Mouse (Mus musculus) embryonic facial prominence, embryonic 11.5 days (tissue): ENCODE data around the gene Gm2174. TPM values are rescaled to one million over a fixed set of nuclear protein-coding genes. Genes with fewer than 3 reads are reported as not detected.
A peak's percentile ranks its signal among the peaks of the same experiment; 100 is the strongest.

ENCODE experiments used
- ATAC-seq: fragments of 200-750 bp; cut with Nextera tagmentation; replicated peaks from 2 replicates; pipeline ENCODE4 v1.8.0; 2017; ENCODE audit warnings: low read depth; ENCODE audit not compliant: insufficient number of reproducible peaks, low FRiP score, low TSS enrichment
- DNase-seq: peaks from one replicate; pipeline ENCODE4 v3.0.0-alpha.2; 2015; ENCODE audit warnings: low spot score
- H3K27ac ChIP-seq: fragments of 300-500 bp; sonication (generic); replicated peaks from 2 replicates; pipeline ENCODE4 v1.5.1; 2014; ENCODE audit warnings: mild to moderate bottlenecking, low read depth, low read length, control low read depth
- H3K27me3 ChIP-seq: fragments of 300-500 bp; sonication (generic); 2 replicates; pipeline ENCODE4 v1.6.1; 2014; ENCODE audit warnings: mild to moderate bottlenecking, low read length, moderate library complexity, mixed read lengths; ENCODE audit not compliant: control insufficient read depth, insufficient read depth
- H3K36me3 ChIP-seq: fragments of 300-500 bp; sonication (generic); replicated peaks from 2 replicates; pipeline ENCODE4 v1.6.1; 2014; ENCODE audit warnings: low read depth, mild to moderate bottlenecking, low read length, moderate library complexity, mixed read lengths; ENCODE audit not compliant: control insufficient read depth, insufficient read depth
- H3K4me1 ChIP-seq: fragments of 300-500 bp; sonication (generic); 2 replicates; pipeline ENCODE4 v1.6.1; 2014; ENCODE audit warnings: low read length, mixed read lengths; ENCODE audit not compliant: control insufficient read depth, insufficient read depth
- H3K4me2 ChIP-seq: fragments of 300-500 bp; sonication (generic); 2 replicates; pipeline ENCODE4 v1.6.1; 2014; ENCODE audit warnings: low read depth, mild to moderate bottlenecking, control low read depth, low read length, moderate library complexity
- H3K4me3 ChIP-seq: fragments of 300-500 bp; sonication (generic); 2 replicates; pipeline ENCODE4 v1.5.1; 2014; ENCODE audit warnings: low read depth, low read length, control low read depth
- H3K9ac ChIP-seq: fragments of 300-500 bp; sonication (generic); replicated peaks from 2 replicates; pipeline ENCODE4 v1.6.1; 2014; ENCODE audit warnings: mild to moderate bottlenecking, control low read depth, low read length
- H3K9me3 ChIP-seq: fragments of 300-500 bp; sonication (generic); replicated peaks from 2 replicates; pipeline ENCODE4 v1.6.1; 2016; ENCODE audit warnings: mild to moderate bottlenecking, low read length, inconsistent platforms, mixed read lengths; ENCODE audit not compliant: control insufficient read depth
- WGBS: fragments of 180-500 bp; shearing (Covaris S2); extraction: QIAGEN DNeasy Blood & Tissue Kit; methylation state at CpG from one replicate; pipeline ENCODE4 v1.1.7; 2014; 5-methylcytosine and 5-hydroxymethylcytosine counted together
- polyA plus RNA-seq: library from polyadenylated mRNA; unstranded; fragments of >200 nt; fragmentation: Nextera tagmentation; extraction: Ambion mirVana; gene quantifications from 2 replicates; pipeline ENCODE4 v1.2.1, GENCODE M21; 2014

Gene Gm2174
- polyA plus RNA-seq, 1 experiment from 2014 or later, result 4.2 TPM

- DNase-seq (no peak), ATAC-seq (no peak)
- H3K27me3 ChIP-seq, result no peaks in the 10 kb centered on the region
- no peaks in the 10 kb centered on the region for H3K9me3 ChIP-seq
- no peaks in the 10 kb centered on the region for H3K36me3 ChIP-seq
- WGBS, result 74% methylated on average over 11 of the region's 11 CpGs
- H3K9ac ChIP-seq, result no peak overlapping the region
- H3K4me2 ChIP-seq, result no peak overlapping the region
- H3K4me3 ChIP-seq, result no peak overlapping the region
- H3K27ac ChIP-seq, result no peak overlapping the region
- no peaks in the 10 kb centered on the region for H3K4me1 ChIP-seq
Observed at GRCm38 (mm10) chrX:56446487-56447428, 1.0 kb upstream of the Gm2174 start.

GRCm38 (mm10) chrX:56454671-56455371, 7.1 kb downstream of the Gm2174 start, which contains the start of gene Ints6l:
Gene Ints6l, plus strand, starts transcription at chrX:56454857.
- peak; percentile 87 for ATAC-seq
- DNase-seq, result peak; percentile 82
- Histone ChIP-seq H3K36me3 (no peaks in the 10 kb centered on the region), H3K27ac (peak within 1 kb of the TSS; percentile 83), H3K9me3 (no peaks in the 10 kb centered on the region), H3K9ac (peak within 1 kb of the TSS; percentile 74), H3K4me1 (no peaks in the 10 kb centered on the region), H3K4me2 (peak within 1 kb of the TSS; percentile 51), H3K27me3 (no peaks in the 10 kb centered on the region), H3K4me3 (peak within 1 kb of the TSS; percentile 56)
- 19% methylated on average over 17 of the region's 22 CpGs for WGBS

GRCm38 (mm10) chrX:56455372-56456246, 7.8 kb downstream of the Gm2174 start:
- H3K36me3 ChIP-seq, result no peaks in the 10 kb centered on the region
- H3K27me3 ChIP-seq, result no peaks in the 10 kb centered on the region
- peak overlapping the region; percentile 56 for H3K4me3 ChIP-seq
- H3K27ac ChIP-seq, result peak overlapping the region; percentile 83
- 15% methylated on average over 55 of the region's 65 CpGs for WGBS
- peak overlapping the region; percentile 51 for H3K4me2 ChIP-seq
- H3K9me3 ChIP-seq, result no peaks in the 10 kb centered on the region
- no peaks in the 10 kb centered on the region for H3K4me1 ChIP-seq
- H3K9ac ChIP-seq, result peak overlapping the region; percentile 74
- ATAC-seq (peak; percentile 97), DNase-seq (peak; percentile 89)

GRCm38 (mm10) chrX:56456379-56456778, 8.6 kb downstream of the Gm2174 start:
- peak overlapping the region; percentile 56 for H3K4me3 ChIP-seq
- H3K36me3 ChIP-seq, result no peaks in the 10 kb centered on the region
- H3K4me1 ChIP-seq, result no peaks in the 10 kb centered on the region
- H3K27me3 ChIP-seq, result no peaks in the 10 kb centered on the region
- DNase-seq (no peak), ATAC-seq (peak; percentile 6; the same call in 1 of the 2 replicates)
- WGBS, result 21% methylated on average over 8 of the region's 8 CpGs
- H3K27ac ChIP-seq, result peak overlapping the region; percentile 56; the same call in 1 of the 2 replicates
- H3K9me3 ChIP-seq, result no peaks in the 10 kb centered on the region
- peak overlapping the region; percentile 6; the same call in 1 of the 2 replicates for H3K9ac ChIP-seq
- H3K4me2 ChIP-seq, result peak overlapping the region; percentile 21

GRCm38 (mm10) chrX:56462020-56462933, 14.5 kb downstream of the Gm2174 start:
- Histone ChIP-seq H3K36me3 (no peaks in the 10 kb centered on the region), H3K4me3 (no peak overlapping the region), H3K27ac (no peak overlapping the region), H3K4me1 (no peaks in the 10 kb centered on the region), H3K9ac (no peak overlapping the region), H3K9me3 (no peaks in the 10 kb centered on the region), H3K27me3 (no peaks in the 10 kb centered on the region), H3K4me2 (no peak overlapping the region)
- ATAC-seq (no peak), DNase-seq (no peak)
- WGBS, result 71% methylated on average over 14 of the region's 14 CpGs

- WGBS, result 96% methylated on average over 1 of the region's 1 CpGs
Observed at GRCm38 (mm10) chrX:56464906-56465305, 17.1 kb downstream of the Gm2174 start.

GRCm38 (mm10) chrX:56467688-56468087, 19.9 kb downstream of the Gm2174 start:
- DNase-seq (no peak), ATAC-seq (no peak)
- WGBS, result 38% methylated on average over 4 of the region's 4 CpGs
- H3K4me2 ChIP-seq, result no peak overlapping the region
- no peak overlapping the region for H3K27ac ChIP-seq
- H3K9me3 ChIP-seq, result no peaks in the 10 kb centered on the region
- no peak overlapping the region for H3K9ac ChIP-seq
- no peak overlapping the region for H3K4me3 ChIP-seq
- no peaks in the 10 kb centered on the region for H3K27me3 ChIP-seq
- H3K4me1 ChIP-seq, result no peaks in the 10 kb centered on the region
- no peaks in the 10 kb centered on the region for H3K36me3 ChIP-seq

More at GRCm38 (mm10) chrX:56464906-56465305, 17.1 kb downstream of the Gm2174 start:
- H3K36me3 ChIP-seq, result no peaks in the 10 kb centered on the region
- DNase-seq, result no peak
- H3K9ac ChIP-seq, result no peak overlapping the region
- H3K27ac ChIP-seq, result no peak overlapping the region
- H3K9me3 ChIP-seq, result no peaks in the 10 kb centered on the region
- H3K4me1 ChIP-seq, result no peaks in the 10 kb centered on the region
- H3K4me3 ChIP-seq, result no peak overlapping the region
- H3K4me2 ChIP-seq, result no peak overlapping the region
- no peak for ATAC-seq
- H3K27me3 ChIP-seq, result no peaks in the 10 kb centered on the region
